11 mouse cellular contexts compared by ENCODE assay signal in the genomic region with DNA sequence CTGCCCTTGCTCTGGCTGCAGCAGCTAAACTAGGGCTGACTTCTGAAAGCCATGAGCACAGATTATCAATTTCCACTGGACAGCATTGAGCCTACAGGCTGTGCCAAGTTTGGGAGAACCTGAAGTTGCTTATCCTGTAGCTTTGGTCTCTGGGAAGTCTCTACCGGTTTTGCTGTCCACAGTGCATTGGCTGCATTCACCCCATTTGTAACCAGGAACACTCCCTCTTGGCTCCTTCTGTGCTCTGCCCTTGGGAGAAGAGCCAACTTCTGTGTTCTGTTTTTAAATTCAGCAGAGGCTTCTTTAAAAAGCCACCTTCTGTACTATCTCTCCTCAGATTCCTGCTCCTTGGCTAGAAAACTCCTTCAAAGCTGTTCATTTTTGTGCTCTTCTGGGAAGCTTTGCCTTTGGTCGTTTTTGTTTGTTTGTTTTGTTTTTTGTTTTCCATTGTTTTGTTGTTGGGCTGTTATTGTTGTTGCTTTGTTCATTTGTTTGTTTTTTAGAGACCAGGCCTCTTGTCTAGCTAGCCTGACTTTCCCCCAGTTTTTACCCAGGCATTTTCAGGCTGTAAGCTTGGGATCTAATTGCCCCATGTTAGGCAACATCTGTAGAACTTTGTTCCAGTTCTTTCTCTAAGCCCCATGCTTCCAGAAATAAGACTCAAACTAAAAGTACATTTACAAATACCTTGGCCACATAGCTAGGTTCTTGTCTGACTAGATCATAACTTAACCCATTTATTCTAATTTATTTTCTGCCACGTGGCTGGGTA.
A peak's percentile ranks its signal among the peaks of the same experiment; 100 is the strongest.
DNase-seq lines count a peak whose midpoint lies in the region; ATAC-seq and TF ChIP-seq lines count a peak whose summit lies in the region.
"Had no signal": no experiment of that assay in that cellular context is flagged by ENCODE, and none has a peak within 500 bp of the region (broad histone marks: within the 10 kb centered on the region; RNA-seq: fewer than 3 reads in every experiment).

No protein-coding gene starts in this region.

- 52% methylated on average over 3 of the region's 3 CpGs for WGBS in heart, embryonic 11.5 days (ENCODE audit: insufficient replicate concordance)
- 57% methylated on average over 3 of the region's 3 CpGs for WGBS in liver, postnatal 0 days (ENCODE audit: insufficient replicate concordance)

- no peak for TF ChIP-seq CTCF in liver, postnatal 0 days (IDR thresholded peaks at IDR 0.05; ENCODE audit: low read depth)

- ATAC-seq in heart, embryonic 11.5 days (replicated peaks; ENCODE audit: insufficient number of reproducible peaks, low FRiP score, low TSS enrichment) = no peak
- no peak for ATAC-seq in megakaryocyte progenitor cell, adult 5-6 weeks (replicated peaks; ENCODE audit: poor library complexity)
- no peak for ATAC-seq in liver, postnatal 0 days

- H3K36me3 ChIP-seq in heart, embryonic 11.5 days (ENCODE audit: control insufficient read depth, insufficient read depth, low read length) = no peaks in the 10 kb centered on the region
- H3K36me3 ChIP-seq in liver, postnatal 0 days (replicated peaks; ENCODE audit: insufficient read depth, low read length) = no peaks in the 10 kb centered on the region

- TF ChIP-seq EP300 in liver, postnatal 0 days (IDR thresholded peaks at IDR 0.05; ENCODE audit: low read depth) = no peak

- H3K27ac ChIP-seq in heart, embryonic 11.5 days (ENCODE audit: low read depth, low read length) = no peak overlapping the region
- no peak overlapping the region for H3K27ac ChIP-seq in liver, postnatal 0 days (ENCODE audit: low read depth)
- H3K27ac ChIP-seq: macrophage had no signal

- H3K4me2 ChIP-seq in heart, embryonic 11.5 days = no peak overlapping the region
- no peak overlapping the region for H3K4me2 ChIP-seq in liver, postnatal 0 days (ENCODE audit: low read depth, low read length)

- DNase-seq in heart, adult 9 months (ENCODE audit: low spot score in 2 of 2) = peak; percentile 13 to 27
- DNase-seq in 3T3-L1 (ENCODE audit: low read depth, low spot score) (peak; percentile 5), MN1 (ENCODE audit: low spot score) (peak; percentile 7)
- DNase-seq in heart, postnatal 14 days = peak; percentile 4 to 8
- no peak for DNase-seq in liver, postnatal 0 days
- DNase-seq: cerebellum, postnatal 36 days; left cerebral cortex, postnatal 4 days; thymus, adult 18-20 months had no signal

- H3K4me1 ChIP-seq in heart, embryonic 11.5 days (ENCODE audit: control insufficient read depth, insufficient read depth, low read length) = no peaks in the 10 kb centered on the region
- H3K4me1 ChIP-seq in liver, postnatal 0 days (ENCODE audit: insufficient read depth) = no peaks in the 10 kb centered on the region

- H3K4me3 ChIP-seq in heart, embryonic 11.5 days (ENCODE audit: low read depth, low read length) = no peak overlapping the region
- no peak overlapping the region for H3K4me3 ChIP-seq in liver, postnatal 0 days (ENCODE audit: low read depth, low read length)

- no peaks in the 10 kb centered on the region for H3K9me3 ChIP-seq in heart, embryonic 11.5 days (replicated peaks; ENCODE audit: control insufficient read depth, low read length)
- no peaks in the 10 kb centered on the region for H3K9me3 ChIP-seq in liver, postnatal 0 days (ENCODE audit: low read length)

- H3K9ac ChIP-seq in heart, embryonic 11.5 days (ENCODE audit: low read depth, low read length) = no peak overlapping the region
- no peak overlapping the region for H3K9ac ChIP-seq in liver, postnatal 0 days (replicated peaks)

- no peaks in the 10 kb centered on the region for H3K27me3 ChIP-seq in heart, embryonic 11.5 days (ENCODE audit: control insufficient read depth, insufficient read depth, low read length)
- no peaks in the 10 kb centered on the region for H3K27me3 ChIP-seq in liver, postnatal 0 days (ENCODE audit: insufficient read depth, low read length)

- intact Hi-C loops in heart, postnatal 14 days (cut with DNase I) = no loop called here
